Mouse (Mus musculus): Measurements from ENCODE around the gene Plekhg6.

Plekhg6 gene

GRCm38 (mm10) chr6:125380372-125381360 lies at the start of gene Plekhg6:
Gene Plekhg6, minus strand, starts transcription at chr6:125380793.
- no peak for DNase-seq (ENCODE audit: low read depth)

DNA sequence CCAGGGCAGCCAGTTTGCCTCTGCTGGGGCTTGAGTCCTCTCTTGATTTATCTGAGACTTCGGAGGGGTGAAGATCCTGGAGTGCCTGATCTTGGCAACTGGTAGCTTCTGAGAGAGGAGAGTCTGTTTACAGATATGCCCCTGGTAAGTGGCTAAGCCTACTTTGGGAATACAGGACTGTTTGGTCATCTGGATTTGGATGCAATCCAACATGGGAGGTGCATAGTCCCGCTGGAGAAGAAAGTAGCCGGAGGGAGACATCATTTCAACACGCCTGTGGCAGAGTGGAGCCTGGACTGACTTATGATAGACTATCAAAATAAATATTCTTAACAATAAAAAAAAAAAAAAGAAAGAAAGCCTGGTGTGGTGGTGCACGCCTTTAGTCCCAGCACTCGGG lies 49.1 kb upstream of the Plekhg6 start:
- no peak for DNase-seq (ENCODE audit: low read depth)

- DNase-seq (ENCODE audit: low read depth), result peak; percentile 72
These were observed 46.1 kb upstream of the Plekhg6 start for GRCm38 (mm10) chr6:125426383-125427360.

- peak; percentile 75 for DNase-seq (ENCODE audit: low read depth)
These were observed 44.9 kb upstream of the Plekhg6 start for GRCm38 (mm10) chr6:125425205-125426090.

GRCm38 (mm10) chr6:125424156-125424555 lies 43.6 kb upstream of the Plekhg6 start:
- peak; percentile 91 for DNase-seq (ENCODE audit: low read depth)

- DNase-seq (ENCODE audit: low read depth), result no peak
These were observed 42.9 kb upstream of the Plekhg6 start for GRCm38 (mm10) chr6:125423507-125423906.

GRCm38 (mm10) chr6:125423099-125423498 lies 42.5 kb upstream of the Plekhg6 start:
- no peak for DNase-seq (ENCODE audit: low read depth)

- no peak for DNase-seq (ENCODE audit: low read depth)
These were observed 41.6 kb upstream of the Plekhg6 start for GRCm38 (mm10) chr6:125422051-125422822.

GRCm38 (mm10) chr6:125420458-125421063 lies 40.0 kb upstream of the Plekhg6 start:
- no peak for DNase-seq (ENCODE audit: low read depth)

DNA sequence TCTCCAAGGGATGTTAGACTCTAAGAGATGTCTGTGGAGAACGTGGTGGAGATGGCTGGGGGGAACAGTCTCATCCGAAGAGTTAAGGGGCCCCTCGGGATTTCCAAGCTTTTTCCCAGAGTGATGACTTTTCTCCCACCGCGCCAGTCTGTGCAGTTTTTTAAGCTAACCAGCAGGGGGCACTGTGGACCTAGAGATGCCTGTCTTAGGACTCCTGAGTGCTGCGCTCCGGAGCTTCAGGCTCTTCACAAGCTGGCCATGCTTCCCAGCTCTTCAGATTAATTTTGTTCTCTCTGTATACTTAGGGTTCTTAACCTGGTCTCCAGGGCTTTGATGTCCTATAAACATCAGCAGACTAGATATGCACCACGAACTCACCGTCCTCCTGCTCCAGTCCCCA lies 38.2 kb upstream of the Plekhg6 start:
- DNase-seq (ENCODE audit: low read depth), result no peak

DNA sequence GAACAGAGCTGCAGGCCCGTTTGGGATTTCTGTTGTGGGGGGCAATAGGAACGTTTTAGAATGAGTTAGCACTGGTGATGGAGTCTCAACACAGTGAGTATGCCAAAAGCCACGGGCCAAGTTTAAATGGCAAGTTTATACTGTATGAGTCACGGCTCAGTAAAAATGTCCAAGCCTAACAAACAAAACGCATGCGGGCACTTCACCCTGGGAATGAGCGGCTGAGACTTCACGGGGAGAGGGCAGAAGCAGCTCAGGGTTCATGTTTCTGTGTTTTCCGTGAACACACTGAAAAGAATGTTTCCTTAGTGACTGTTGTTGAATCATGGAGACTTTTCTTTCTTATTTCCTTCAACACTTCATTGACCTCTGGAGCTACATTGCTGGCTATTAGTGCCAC lies 32.7 kb upstream of the Plekhg6 start:
- peak; percentile 96 for DNase-seq (ENCODE audit: low read depth)

- no peak for DNase-seq (ENCODE audit: low read depth)
These were observed 31.1 kb upstream of the Plekhg6 start for GRCm38 (mm10) chr6:125411661-125412060.

DNA sequence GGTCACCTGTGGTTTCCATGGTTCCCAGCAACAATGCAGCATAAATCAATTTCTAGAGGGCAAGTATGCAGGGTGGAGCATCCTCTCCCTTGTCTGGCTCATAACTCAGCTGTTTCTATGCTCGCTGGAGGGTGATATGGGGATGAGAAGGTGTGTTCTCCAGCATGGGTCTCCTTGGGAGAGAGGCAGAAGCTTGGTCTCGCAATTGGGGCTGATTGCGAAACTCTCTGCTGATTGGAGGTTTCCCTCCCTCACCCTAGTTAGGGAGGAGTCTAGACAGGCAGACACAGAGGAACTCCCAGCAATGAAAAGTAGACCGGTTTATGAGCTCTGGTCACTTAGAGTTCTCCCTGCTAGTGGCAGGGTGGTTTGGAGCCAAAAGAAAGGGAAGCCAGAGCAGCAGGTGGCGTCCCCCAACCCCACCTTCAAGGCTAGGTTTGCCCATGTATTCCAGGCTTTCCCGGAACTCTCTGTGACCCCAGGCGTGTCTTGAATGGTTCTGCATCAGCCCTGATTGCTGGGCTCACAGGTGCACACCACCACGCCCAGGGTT lies 30.5 kb upstream of the Plekhg6 start:
- DNase-seq (ENCODE audit: low read depth), result peak; percentile 83

DNA sequence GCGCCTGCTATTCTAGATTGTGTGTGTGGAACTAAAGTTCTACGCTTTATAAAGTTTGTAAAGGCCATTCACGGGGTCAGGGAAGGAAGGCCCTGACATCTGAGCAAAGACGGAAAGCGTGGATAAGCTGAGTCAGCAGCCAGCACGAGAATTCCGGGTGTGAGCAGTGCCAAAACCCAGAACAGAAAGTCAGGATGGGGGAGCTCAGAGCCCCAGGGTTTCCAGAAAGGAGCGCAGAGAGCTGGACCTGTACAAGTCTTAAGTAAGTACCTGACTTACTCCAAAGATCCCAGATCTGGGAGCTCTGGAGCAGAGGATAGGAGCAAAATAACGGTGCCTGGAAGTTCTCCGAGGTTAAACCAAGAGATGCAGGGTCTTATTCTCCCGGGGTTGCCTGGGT lies 30.0 kb upstream of the Plekhg6 start:
- DNase-seq (ENCODE audit: low read depth), result no peak

GRCm38 (mm10) chr6:125407657-125408056 lies 27.1 kb upstream of the Plekhg6 start:
- DNase-seq (ENCODE audit: low read depth), result no peak

DNA sequence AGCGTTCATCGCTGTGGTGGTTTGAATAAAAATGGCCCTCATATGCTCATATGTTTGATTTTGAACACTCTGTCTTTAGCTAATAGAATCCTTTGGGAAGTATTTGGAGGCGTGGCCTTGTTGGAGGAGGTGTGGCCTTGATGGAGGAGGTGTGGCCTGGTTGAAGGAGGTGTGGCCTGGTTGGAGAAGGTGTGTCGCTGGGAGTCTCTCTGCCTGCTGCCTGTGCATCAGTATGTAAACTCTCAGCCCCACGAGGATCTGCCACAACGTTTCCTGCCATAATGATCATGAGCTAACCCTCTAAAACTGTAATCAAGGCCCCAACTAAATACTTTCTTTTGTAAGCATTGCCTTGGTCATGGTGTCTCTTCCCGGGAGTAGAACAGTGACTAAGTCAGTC lies 26.6 kb upstream of the Plekhg6 start:
- DNase-seq (ENCODE audit: low read depth), result no peak

DNA sequence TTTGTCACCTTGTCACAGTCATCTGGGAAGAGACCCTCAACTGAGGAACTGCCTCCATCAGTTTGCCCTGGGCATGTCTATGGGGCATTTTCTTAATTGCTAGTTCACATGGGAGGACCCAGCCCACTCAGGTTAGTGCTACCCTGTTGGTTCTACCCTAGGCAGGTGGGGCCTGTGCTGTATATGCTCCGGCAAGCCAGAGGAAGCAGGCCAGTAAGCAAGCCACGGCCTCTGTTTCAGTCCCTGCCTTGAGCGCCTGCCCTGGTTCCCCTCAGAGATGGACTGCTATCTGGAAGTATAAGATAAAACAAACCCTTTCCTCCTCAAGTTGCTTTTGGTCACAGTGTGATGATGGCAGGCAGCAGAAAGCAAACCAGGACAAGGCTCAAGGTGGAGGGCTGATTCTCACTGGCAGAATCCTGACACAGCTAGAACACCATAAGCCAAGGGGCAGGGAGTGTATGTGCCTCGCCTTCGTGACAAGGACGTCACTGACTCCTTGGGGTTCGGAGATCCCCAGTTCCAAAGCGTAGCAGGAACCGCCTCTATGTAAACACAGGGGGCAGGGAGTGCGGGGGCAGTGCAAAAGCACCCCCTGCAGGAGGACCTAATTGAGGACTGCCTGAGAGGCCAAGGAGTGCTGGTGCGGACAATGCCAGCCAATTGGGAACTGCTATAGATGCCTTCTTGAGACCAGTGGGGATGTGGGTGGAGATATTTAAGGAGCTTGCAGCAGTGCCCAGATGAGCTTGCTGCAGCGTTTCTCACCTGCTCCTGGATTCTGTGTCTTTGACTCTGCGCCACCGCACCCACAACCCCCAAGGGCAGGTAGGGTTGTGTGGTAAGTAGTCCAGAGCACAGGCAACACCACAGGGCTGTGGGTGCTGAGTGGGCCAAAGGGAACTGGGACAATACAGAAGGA lies 25.1 kb upstream of the Plekhg6 start:
- DNase-seq (ENCODE audit: low read depth), result no peak

GRCm38 (mm10) chr6:125389853-125390252 lies 9.3 kb upstream of the Plekhg6 start:
- DNase-seq (ENCODE audit: low read depth), result no peak

- DNase-seq (ENCODE audit: low read depth), result no peak
These were observed 5.5 kb upstream of the Plekhg6 start for GRCm38 (mm10) chr6:125386080-125386479.
